Mouse (Mus musculus) large intestine, adult 2 months (tissue): ENCODE measurements around the gene Daw1. TPM values are rescaled to one million over a fixed set of nuclear protein-coding genes. Genes with fewer than 3 reads are reported as not detected.

Experiments
- DNase-seq: peaks from one replicate; pipeline ENCODE4 v3.0.0-alpha.2; 2012; ENCODE audit warnings: low read depth, low spot score
- WGBS: fragments of 180-500 bp; shearing (Covaris S2); methylation state at CpG from one replicate; pipeline ENCODE4 v1.1.7; 2018; 5-methylcytosine and 5-hydroxymethylcytosine counted together
- polyA plus RNA-seq: library from polyadenylated mRNA; depleted of rRNA; stranded (reverse); fragments of >200 nt; gene quantifications from 2 replicates; pipeline ENCODE4 v1.2.3, GENCODE M21; 2012; rRNA removed

The Daw1 gene
- polyA plus RNA-seq, 1 experiment = not detected

DNA sequence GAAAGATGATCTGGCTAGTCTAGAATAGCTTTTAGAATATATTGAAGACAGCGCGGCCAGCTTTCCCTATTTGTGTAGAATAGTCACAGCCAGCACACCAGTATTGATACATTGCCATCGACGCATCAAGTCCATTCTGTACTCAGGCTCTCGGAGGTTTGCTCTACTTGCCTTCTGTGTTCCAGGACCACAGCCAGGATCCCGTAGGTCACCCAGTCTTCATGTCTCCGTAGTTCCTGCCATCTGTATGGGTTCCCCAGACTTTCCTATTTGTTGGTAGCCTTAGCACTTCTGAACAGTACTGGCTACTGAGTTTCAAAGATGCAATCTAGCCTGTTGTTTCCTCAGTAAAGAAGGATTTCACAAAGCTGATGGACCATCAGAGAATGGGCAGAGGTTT lies 20.0 kb downstream of the Daw1 start:
- no peak for DNase-seq
- WGBS = 86% methylated on average over 7 of the region's 7 CpGs

- 64% methylated on average over 4 of the region's 4 CpGs for WGBS
- no peak for DNase-seq
Observed at GRCm38 (mm10) chr1:83181418-83181817, 21.9 kb downstream of the Daw1 start.

DNA sequence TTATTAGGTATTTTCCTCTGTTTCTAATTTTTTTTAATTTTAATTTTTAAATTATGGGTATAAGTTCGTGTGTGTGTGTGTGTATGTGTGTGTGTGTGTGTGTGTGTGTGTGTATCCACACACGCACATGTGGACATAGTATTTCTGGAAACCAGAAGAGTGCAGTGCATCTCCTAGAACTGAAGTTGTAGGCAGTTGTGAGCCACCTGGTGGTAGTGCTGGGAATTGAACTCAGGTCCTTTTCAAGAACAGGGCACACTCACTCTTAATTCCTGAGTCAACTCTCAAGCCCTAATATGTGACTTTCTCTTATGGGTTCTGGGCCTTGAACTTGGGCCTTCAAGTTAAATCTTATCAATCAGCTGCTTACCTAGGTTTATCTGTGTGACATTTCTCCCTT lies 27.6 kb downstream of the Daw1 start:
- WGBS = 35% methylated on average over 2 of the region's 2 CpGs

DNA sequence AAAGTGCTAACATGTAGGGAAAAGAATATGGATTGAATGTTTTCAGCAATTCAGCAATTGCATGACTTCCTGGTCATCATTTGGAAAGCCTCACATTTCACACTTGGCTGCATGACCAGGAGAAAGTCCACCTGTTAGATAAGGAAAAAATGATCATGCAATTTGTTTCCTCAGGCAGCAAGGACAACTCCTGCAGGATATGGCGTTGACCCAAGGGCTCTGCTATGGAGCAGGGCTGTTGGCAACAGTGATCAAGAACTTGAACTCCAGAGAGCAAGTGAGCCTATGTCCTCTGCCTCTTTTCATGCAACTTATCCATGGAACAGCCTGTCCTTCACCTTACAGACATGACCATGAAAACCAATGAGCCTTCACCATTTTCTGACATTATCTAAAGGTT lies 50.4 kb downstream of the Daw1 start:
- 60% methylated on average over 1 of the region's 1 CpGs for WGBS
- DNase-seq = no peak

More for the DNA sequence above, 27.6 kb downstream of the Daw1 start:
- peak; percentile 16 for DNase-seq

- DNase-seq = no peak
- WGBS = 31% methylated on average over 1 of the region's 1 CpGs
Observed at GRCm38 (mm10) chr1:83218260-83218659, 58.7 kb downstream of the Daw1 start.

GRCm38 (mm10) chr1:83223072-83223471 lies 63.5 kb downstream of the Daw1 start:
- WGBS = 75% methylated on average over 1 of the region's 1 CpGs
- DNase-seq = no peak

GRCm38 (mm10) chr1:83224423-83224960 lies 64.9 kb downstream of the Daw1 start:
- DNase-seq = no peak

DNA sequence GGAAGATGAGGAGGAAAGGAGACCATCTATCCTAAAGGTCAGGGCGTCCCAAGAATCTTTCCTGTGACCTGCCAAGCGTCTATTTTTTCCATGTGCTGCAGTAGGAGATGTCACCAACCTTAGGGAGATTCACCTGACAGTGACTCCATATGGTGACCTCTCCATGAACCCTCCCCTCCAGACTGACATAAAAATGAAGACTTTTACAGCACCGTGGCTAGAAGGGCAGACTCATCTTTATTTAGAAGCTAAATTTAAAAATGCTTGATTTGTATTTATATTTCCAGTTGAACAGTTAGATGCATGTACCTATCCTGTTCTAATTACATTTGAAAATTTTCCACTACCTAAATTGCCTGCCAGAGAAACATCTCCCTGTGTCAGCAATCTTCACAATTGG lies 68.4 kb downstream of the Daw1 start:
- no peak for DNase-seq
- 66% methylated on average over 3 of the region's 3 CpGs for WGBS

DNA sequence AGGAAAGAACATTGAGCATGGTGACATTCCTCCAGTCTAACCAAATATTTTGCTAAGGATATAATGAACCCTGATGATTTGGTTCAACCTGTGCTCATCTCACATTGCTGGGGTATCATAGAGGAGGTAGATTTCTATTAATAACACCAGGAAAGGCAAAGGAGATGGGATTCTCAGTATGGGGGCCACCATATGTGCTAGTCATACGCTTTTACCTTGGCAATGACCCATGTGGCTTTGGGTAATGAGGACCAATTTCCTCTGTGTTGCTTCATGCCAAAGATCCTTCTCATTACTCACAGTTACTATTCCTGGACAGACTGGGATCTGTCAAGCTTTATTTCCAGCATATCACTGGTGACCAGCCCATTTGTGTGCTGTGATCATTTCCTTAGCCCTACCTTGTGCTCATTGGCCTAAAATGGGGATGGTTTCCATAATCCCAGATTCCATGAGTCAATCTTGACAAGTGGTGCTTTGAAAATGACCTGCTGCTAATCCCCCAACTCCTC lies 88.7 kb downstream of the Daw1 start:
- WGBS = 88% methylated on average over 1 of the region's 1 CpGs
- DNase-seq = no peak

DNA sequence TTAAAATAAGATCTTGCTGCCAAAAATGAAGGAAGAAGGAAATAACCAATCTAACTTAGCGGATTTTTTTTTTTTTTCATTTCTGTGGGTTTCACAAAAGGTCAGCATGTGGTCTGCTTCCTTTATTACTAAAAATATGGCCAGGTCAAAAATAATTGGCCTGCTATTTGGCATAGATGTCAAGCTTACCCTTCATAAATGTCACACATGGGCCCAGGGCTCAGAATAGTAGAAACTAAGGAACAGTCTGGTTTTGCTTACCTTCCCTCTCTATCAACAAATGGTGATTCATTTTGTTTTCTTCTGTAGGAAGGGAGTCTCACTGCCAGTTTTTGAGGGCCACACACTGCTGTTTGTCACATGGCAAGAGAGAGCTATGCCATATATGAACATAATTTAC lies 92.2 kb downstream of the Daw1 start:
- 72% methylated on average over 1 of the region's 1 CpGs for WGBS

More for the DNA sequence above, 92.2 kb downstream of the Daw1 start:
- DNase-seq = no peak

Other genes starting within 250 kb of the Daw1 start
- gene A030005L19Rik, start 246.4 kb upstream of the Daw1 start, polyA plus RNA-seq = 0.74 and 1.2 TPM in 2 replicates
- gene A030014E15Rik, start 234.8 kb upstream of the Daw1 start, polyA plus RNA-seq = not detected in 2 replicates
- not detected in 2 replicates for gene Gm6217, start 228.4 kb upstream of the Daw1 start, polyA plus RNA-seq
- not detected in 2 replicates for gene A030003K21Rik, start 216.4 kb upstream of the Daw1 start, polyA plus RNA-seq
- gene Gm7544, start 203.7 kb upstream of the Daw1 start, polyA plus RNA-seq = not detected in 2 replicates
- gene Gm47955, start 199.5 kb upstream of the Daw1 start, polyA plus RNA-seq = not detected in 2 replicates
- gene Gm47959, start 159.2 kb upstream of the Daw1 start, polyA plus RNA-seq = not detected in 2 replicates
- gene Slc19a3, start 121.3 kb upstream of the Daw1 start, polyA plus RNA-seq = 0.12 and 0.60 TPM in 2 replicates
- gene Krtap28-10, start 117.3 kb upstream of the Daw1 start, polyA plus RNA-seq = not detected in 2 replicates
- gene Gm47969, start 114.8 kb upstream of the Daw1 start, polyA plus RNA-seq = not detected in 2 replicates
- not detected in 2 replicates for gene A030005K14Rik, start 100.4 kb upstream of the Daw1 start, polyA plus RNA-seq
- not detected in 2 replicates for gene Krtap28-13, start 98.8 kb upstream of the Daw1 start, polyA plus RNA-seq
- gene Ccl20, start 43.0 kb upstream of the Daw1 start, polyA plus RNA-seq = 3.6 and 6.0 TPM in 2 replicates
- 0.11 and 0.59 TPM in 2 replicates for gene Sphkap, start 248.4 kb downstream of the Daw1 start, polyA plus RNA-seq